Mouse (Mus musculus): Measurements from ENCODE around the gene Pik3r1. TPM values are rescaled to one million over a fixed set of nuclear protein-coding genes. Genes with fewer than 3 reads are reported as not detected.

Pik3r1 gene
- polyA plus RNA-seq, 1 experiment from 2014 or later, result 21.5 TPM

DNA sequence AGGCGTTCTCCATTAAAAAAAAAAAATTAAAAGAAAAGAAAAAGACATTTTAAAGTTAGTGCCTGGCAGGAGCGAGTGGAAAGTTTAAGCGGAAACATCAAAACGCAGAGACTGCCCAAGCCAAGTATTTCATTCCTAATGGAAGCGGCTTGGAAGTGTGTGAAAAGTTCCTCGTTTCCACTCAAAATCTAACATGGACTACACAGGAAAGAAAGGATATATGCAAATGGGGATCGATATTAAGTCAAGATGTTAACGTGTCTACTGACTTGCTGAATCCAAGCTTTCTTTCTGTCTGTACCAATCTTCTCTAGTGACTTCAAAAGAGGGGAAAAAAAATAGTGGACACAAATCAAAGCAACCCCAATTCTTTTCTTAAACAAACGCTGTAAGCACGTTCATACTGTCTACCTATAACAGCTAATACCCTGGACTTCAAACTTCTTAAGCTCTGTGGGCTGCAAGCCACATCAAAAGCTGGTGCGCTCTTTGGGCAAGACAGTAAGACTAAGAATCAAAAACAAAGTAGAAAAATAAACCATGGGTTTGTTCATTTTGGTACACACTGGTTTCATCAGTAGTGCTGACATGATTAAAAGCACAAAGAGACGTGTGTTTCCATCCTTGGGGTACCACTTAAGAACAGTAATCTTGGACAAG lies 54.5 kb downstream of the Pik3r1 start:
- no peak overlapping the region for H3K27ac ChIP-seq (ENCODE audit: low read depth, low read length)
- WGBS, result 87% methylated on average over 12 of the region's 12 CpGs
- H3K9me3 ChIP-seq (ENCODE audit: control insufficient read depth, low read length), result no peaks in the 10 kb centered on the region
- H3K36me3 ChIP-seq (ENCODE audit: control insufficient read depth, insufficient read depth, low read length), result no peaks in the 10 kb centered on the region
- DNase-seq (ENCODE audit: low spot score), result no peak
- H3K4me1 ChIP-seq (replicated peaks; ENCODE audit: control insufficient read depth, insufficient read depth, low read length), result no peaks in the 10 kb centered on the region; the same call in 1 of the 2 replicates
- no peak overlapping the region for H3K4me3 ChIP-seq (ENCODE audit: low read depth, low read length)
- no peaks in the 10 kb centered on the region for H3K27me3 ChIP-seq (replicated peaks; ENCODE audit: control insufficient read depth, insufficient read depth, low read length)
- no peak overlapping the region for H3K4me2 ChIP-seq
- ATAC-seq (replicated peaks; ENCODE audit: low FRiP score), result no peak
- H3K9ac ChIP-seq (ENCODE audit: low read depth, low read length), result no peak overlapping the region

DNA sequence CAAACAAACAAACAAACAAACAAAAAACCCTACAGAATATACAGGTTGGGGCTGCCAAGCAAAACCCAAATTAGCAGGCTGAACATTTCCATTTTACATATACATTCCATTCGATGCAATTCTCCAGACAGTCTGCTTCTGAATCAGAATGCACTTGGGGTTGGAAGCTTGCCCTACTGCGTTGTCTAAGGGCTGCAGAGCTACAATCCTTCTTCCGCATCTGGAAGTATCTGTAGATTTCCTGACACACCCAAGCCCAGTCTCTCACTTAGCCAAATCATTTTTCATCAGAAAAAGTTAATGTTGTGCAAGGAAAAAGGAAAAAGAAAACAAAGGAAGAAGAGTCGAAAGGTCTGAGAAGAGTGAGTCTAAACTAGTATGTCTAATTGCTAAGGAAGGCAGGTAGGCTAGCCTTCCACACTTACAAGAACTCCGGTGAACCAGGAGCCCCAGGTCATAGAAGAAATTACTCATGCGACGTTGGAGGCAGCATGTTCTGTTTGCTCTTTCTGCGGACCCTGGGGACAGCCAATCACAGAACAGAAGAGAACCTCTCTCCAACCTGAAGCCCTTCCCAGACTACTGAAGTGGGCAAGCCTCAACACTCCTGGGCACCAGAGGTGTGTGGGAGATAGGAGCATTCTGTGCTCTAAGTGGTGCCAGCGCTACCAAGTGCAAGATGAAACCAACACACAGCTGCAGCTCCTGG lies 55.1 kb downstream of the Pik3r1 start:
- DNase-seq (ENCODE audit: low spot score), result no peak
- no peaks in the 10 kb centered on the region for H3K4me1 ChIP-seq (replicated peaks; ENCODE audit: control insufficient read depth, insufficient read depth, low read length)
- WGBS, result 85% methylated on average over 9 of the region's 9 CpGs
- no peak overlapping the region for H3K4me3 ChIP-seq (ENCODE audit: low read depth, low read length)
- ATAC-seq (replicated peaks; ENCODE audit: low FRiP score), result no peak
- H3K9me3 ChIP-seq (ENCODE audit: control insufficient read depth, low read length), result no peaks in the 10 kb centered on the region
- H3K9ac ChIP-seq (ENCODE audit: low read depth, low read length), result no peak overlapping the region
- no peak overlapping the region for H3K4me2 ChIP-seq
- no peak overlapping the region for H3K27ac ChIP-seq (ENCODE audit: low read depth, low read length)
- H3K36me3 ChIP-seq (ENCODE audit: control insufficient read depth, insufficient read depth, low read length), result no peaks in the 10 kb centered on the region
- no peaks in the 10 kb centered on the region for H3K27me3 ChIP-seq (replicated peaks; ENCODE audit: control insufficient read depth, insufficient read depth, low read length)

DNA sequence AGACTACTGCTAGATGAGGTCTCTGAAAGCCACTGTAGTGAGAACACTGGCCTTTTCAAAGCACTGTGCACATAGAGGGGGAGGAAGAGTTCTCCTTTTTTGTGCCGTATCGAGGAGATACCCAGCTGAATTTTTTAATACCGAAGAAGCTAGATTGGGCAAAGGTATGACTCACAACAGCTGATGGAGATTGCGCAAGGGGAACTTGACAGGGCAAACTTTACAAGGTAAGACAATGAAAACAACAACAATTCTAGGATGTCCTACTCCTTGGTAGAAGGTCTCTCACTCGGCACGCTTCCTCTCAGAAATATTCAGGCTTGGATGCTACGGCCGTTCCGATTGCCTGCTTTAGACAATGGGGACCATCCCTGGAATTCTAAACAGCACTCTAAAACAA lies 55.9 kb downstream of the Pik3r1 start:
- DNase-seq (ENCODE audit: low spot score) (no peak), ATAC-seq (replicated peaks; ENCODE audit: low FRiP score) (no peak)
- Histone ChIP-seq H3K4me3 (ENCODE audit: low read depth, low read length) (no peak overlapping the region), H3K9ac (ENCODE audit: low read depth, low read length) (no peak overlapping the region), H3K27me3 (replicated peaks; ENCODE audit: control insufficient read depth, insufficient read depth, low read length) (no peaks in the 10 kb centered on the region), H3K36me3 (ENCODE audit: control insufficient read depth, insufficient read depth, low read length) (no peaks in the 10 kb centered on the region), H3K4me2 (no peak overlapping the region), H3K9me3 (ENCODE audit: control insufficient read depth, low read length) (no peaks in the 10 kb centered on the region), H3K27ac (ENCODE audit: low read depth, low read length) (no peak overlapping the region), H3K4me1 (replicated peaks; ENCODE audit: control insufficient read depth, insufficient read depth, low read length) (no peaks in the 10 kb centered on the region)
- 93% methylated on average over 9 of the region's 9 CpGs for WGBS

- ATAC-seq (replicated peaks; ENCODE audit: low FRiP score), result no peak
- WGBS, result 90% methylated on average over 2 of the region's 2 CpGs
Observed at GRCm38 (mm10) chr13:101711301-101711700, 56.7 kb downstream of the Pik3r1 start.

DNA sequence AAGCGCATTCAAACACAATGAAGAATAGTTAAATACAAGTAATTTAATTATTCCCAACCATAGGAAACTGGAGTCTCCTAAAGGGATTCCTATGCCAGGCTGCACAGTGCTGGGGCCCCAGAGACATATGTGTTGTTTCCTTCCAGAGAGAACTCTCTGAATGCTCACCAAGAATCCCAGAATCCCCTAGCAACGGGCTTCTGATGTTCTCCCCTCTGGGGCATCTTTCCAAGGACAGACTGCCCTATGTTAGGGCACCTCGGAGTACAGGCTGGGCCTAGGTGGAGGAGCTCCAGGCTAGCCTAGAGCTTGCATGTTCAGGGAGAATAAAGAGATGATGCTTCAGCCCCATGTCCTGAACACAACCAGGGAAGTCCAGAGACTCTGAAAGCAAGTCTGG lies 58.2 kb downstream of the Pik3r1 start:
- no peak overlapping the region for H3K4me3 ChIP-seq (ENCODE audit: low read depth, low read length)
- peaks cover 2% of the 10 kb centered on the region; the same call in 1 of the 2 replicates for H3K36me3 ChIP-seq (ENCODE audit: control insufficient read depth, insufficient read depth, low read length)
- no peak overlapping the region for H3K4me2 ChIP-seq
- H3K27ac ChIP-seq (ENCODE audit: low read depth, low read length), result no peak overlapping the region
- H3K9me3 ChIP-seq (ENCODE audit: control insufficient read depth, low read length), result no peaks in the 10 kb centered on the region
- H3K9ac ChIP-seq (ENCODE audit: low read depth, low read length), result no peak overlapping the region
- no peak for DNase-seq (ENCODE audit: low spot score)
- no peaks in the 10 kb centered on the region for H3K4me1 ChIP-seq (replicated peaks; ENCODE audit: control insufficient read depth, insufficient read depth, low read length)
- 90% methylated on average over 3 of the region's 3 CpGs for WGBS
- no peaks in the 10 kb centered on the region for H3K27me3 ChIP-seq (replicated peaks; ENCODE audit: control insufficient read depth, insufficient read depth, low read length)
- ATAC-seq (replicated peaks; ENCODE audit: low FRiP score), result no peak

More at GRCm38 (mm10) chr13:101711301-101711700, 56.7 kb downstream of the Pik3r1 start:
- no peak overlapping the region for H3K4me2 ChIP-seq
- no peak overlapping the region for H3K27ac ChIP-seq (ENCODE audit: low read depth, low read length)
- no peak for DNase-seq (ENCODE audit: low spot score)
- H3K27me3 ChIP-seq (replicated peaks; ENCODE audit: control insufficient read depth, insufficient read depth, low read length), result no peaks in the 10 kb centered on the region
- H3K36me3 ChIP-seq (ENCODE audit: control insufficient read depth, insufficient read depth, low read length), result no peaks in the 10 kb centered on the region
- no peak overlapping the region for H3K4me3 ChIP-seq (ENCODE audit: low read depth, low read length)
- no peak overlapping the region for H3K9ac ChIP-seq (ENCODE audit: low read depth, low read length)
- no peaks in the 10 kb centered on the region for H3K4me1 ChIP-seq (replicated peaks; ENCODE audit: control insufficient read depth, insufficient read depth, low read length)
- no peaks in the 10 kb centered on the region for H3K9me3 ChIP-seq (ENCODE audit: control insufficient read depth, low read length)

- Histone ChIP-seq H3K27ac (ENCODE audit: low read depth, low read length) (no peak overlapping the region), H3K4me3 (ENCODE audit: low read depth, low read length) (no peak overlapping the region), H3K36me3 (ENCODE audit: control insufficient read depth, insufficient read depth, low read length) (peaks cover 5% of the 10 kb centered on the region; the same call in 1 of the 2 replicates), H3K9ac (ENCODE audit: low read depth, low read length) (no peak overlapping the region), H3K4me1 (replicated peaks; ENCODE audit: control insufficient read depth, insufficient read depth, low read length) (no peaks in the 10 kb centered on the region), H3K4me2 (no peak overlapping the region), H3K9me3 (ENCODE audit: control insufficient read depth, low read length) (no peaks in the 10 kb centered on the region), H3K27me3 (replicated peaks; ENCODE audit: control insufficient read depth, insufficient read depth, low read length) (no peaks in the 10 kb centered on the region)
- no peak for DNase-seq (ENCODE audit: low spot score)
- 90% methylated on average over 9 of the region's 9 CpGs for WGBS
- ATAC-seq (replicated peaks; ENCODE audit: low FRiP score), result no peak
Observed at GRCm38 (mm10) chr13:101707226-101707625, 60.8 kb downstream of the Pik3r1 start.

DNA sequence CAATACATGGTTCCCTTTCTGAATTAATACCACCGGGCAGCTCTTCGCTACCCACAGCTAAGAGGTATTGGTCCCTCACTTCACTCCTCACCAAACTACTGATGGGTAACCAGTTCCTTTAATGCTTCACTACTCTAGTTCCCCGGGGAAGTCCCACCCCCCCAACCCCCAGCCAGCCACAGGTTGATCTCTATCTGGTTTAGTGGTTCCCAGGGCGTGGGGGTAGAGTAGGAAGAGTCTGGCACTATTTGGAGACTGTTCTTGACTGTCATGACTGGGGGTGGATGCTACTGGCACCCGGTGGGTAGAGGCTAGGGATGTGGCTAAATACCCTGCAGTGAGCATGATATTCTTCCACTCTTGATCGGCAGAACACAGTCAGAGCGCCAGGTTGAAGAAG lies 61.6 kb downstream of the Pik3r1 start:
- WGBS, result 76% methylated on average over 7 of the region's 7 CpGs
- H3K4me3 ChIP-seq (ENCODE audit: low read depth, low read length), result no peak overlapping the region
- H3K4me1 ChIP-seq (replicated peaks; ENCODE audit: control insufficient read depth, insufficient read depth, low read length), result no peaks in the 10 kb centered on the region
- H3K36me3 ChIP-seq (ENCODE audit: control insufficient read depth, insufficient read depth, low read length), result peaks cover 5% of the 10 kb centered on the region; the same call in 1 of the 2 replicates
- DNase-seq (ENCODE audit: low spot score) (no peak), ATAC-seq (replicated peaks; ENCODE audit: low FRiP score) (no peak)
- H3K9me3 ChIP-seq (ENCODE audit: control insufficient read depth, low read length), result no peaks in the 10 kb centered on the region
- no peak overlapping the region for H3K4me2 ChIP-seq
- H3K27ac ChIP-seq (ENCODE audit: low read depth, low read length), result no peak overlapping the region
- no peaks in the 10 kb centered on the region for H3K27me3 ChIP-seq (replicated peaks; ENCODE audit: control insufficient read depth, insufficient read depth, low read length)
- H3K9ac ChIP-seq (ENCODE audit: low read depth, low read length), result no peak overlapping the region

- Histone ChIP-seq H3K27ac (ENCODE audit: low read depth, low read length) (no peak overlapping the region), H3K36me3 (ENCODE audit: control insufficient read depth, insufficient read depth, low read length) (peaks cover 11% of the 10 kb centered on the region; the same call in 1 of the 2 replicates), H3K9me3 (ENCODE audit: control insufficient read depth, low read length) (no peaks in the 10 kb centered on the region), H3K4me2 (no peak overlapping the region), H3K4me3 (ENCODE audit: low read depth, low read length) (no peak overlapping the region), H3K9ac (ENCODE audit: low read depth, low read length) (no peak overlapping the region), H3K4me1 (replicated peaks; ENCODE audit: control insufficient read depth, insufficient read depth, low read length) (no peaks in the 10 kb centered on the region), H3K27me3 (replicated peaks; ENCODE audit: control insufficient read depth, insufficient read depth, low read length) (no peaks in the 10 kb centered on the region)
- ATAC-seq (replicated peaks; ENCODE audit: low FRiP score), result no peak
- 86% methylated on average over 14 of the region's 14 CpGs for WGBS
- no peak for DNase-seq (ENCODE audit: low spot score)
Observed at GRCm38 (mm10) chr13:101702096-101702775, 65.8 kb downstream of the Pik3r1 start.
